Mouse (Mus musculus): ENCODE data around the gene Nup62. TPM values are rescaled to one million over a fixed set of nuclear protein-coding genes. Genes with fewer than 3 reads are reported as not detected.
A peak's percentile ranks its signal among the peaks of the same experiment; 100 is the strongest.

Gene Nup62
- polyA plus RNA-seq (2015; fragmentation: Nextera tagmentation; extraction: Ambion mirVana), result 55.7 and 61.3 TPM in 2 replicates

- peak; percentile 96 for ATAC-seq
- Histone ChIP-seq H3K4me3 (replicated peaks) (peak within 1 kb of the TSS; percentile 90), H3K9ac (replicated peaks) (peak within 1 kb of the TSS; percentile 92), H3K36me3 (peaks cover 5% of the 10 kb centered on the region), H3K4me1 (replicated peaks) (peaks cover 49% of the 10 kb centered on the region), H3K9me3 (no peaks in the 10 kb centered on the region), H3K27ac (peak within 1 kb of the TSS; percentile 93), H3K4me2 (replicated peaks) (peak within 1 kb of the TSS; percentile 83), H3K27me3 (no peaks in the 10 kb centered on the region)
- under 1% methylated on average over 62 of the region's 62 CpGs for WGBS
Measured at GRCm38 (mm10) chr7:44815721-44816469, at the start of gene Nup62, which contains the start of gene Il4i1. TSS of gene Nup62 (plus strand) at chr7:44816088. TSS of gene Il4i1 (plus strand) at chr7:44816387.

GRCm38 (mm10) chr7:44768129-44768528 is 47.8 kb upstream of the Nup62 start:
- Histone ChIP-seq H3K9ac (replicated peaks) (no peak overlapping the region), H3K4me1 (replicated peaks) (no peaks in the 10 kb centered on the region), H3K9me3 (no peaks in the 10 kb centered on the region), H3K36me3 (peaks cover 93% of the 10 kb centered on the region), H3K27me3 (no peaks in the 10 kb centered on the region), H3K4me3 (replicated peaks) (no peak overlapping the region), H3K4me2 (replicated peaks) (no peak overlapping the region), H3K27ac (no peak overlapping the region)
- no peak for ATAC-seq
- WGBS, result 86% methylated on average over 5 of the region's 5 CpGs

GRCm38 (mm10) chr7:44770046-44770578 is 45.8 kb upstream of the Nup62 start:
- Histone ChIP-seq H3K4me2 (replicated peaks) (no peak overlapping the region), H3K4me1 (replicated peaks) (no peaks in the 10 kb centered on the region), H3K36me3 (peaks cover 93% of the 10 kb centered on the region), H3K4me3 (replicated peaks) (no peak overlapping the region), H3K9me3 (no peaks in the 10 kb centered on the region), H3K27me3 (no peaks in the 10 kb centered on the region), H3K9ac (replicated peaks) (no peak overlapping the region; the same call in 1 of the 2 replicates), H3K27ac (no peak overlapping the region)
- WGBS, result 20% methylated on average over 6 of the region's 6 CpGs
- no peak for ATAC-seq

GRCm38 (mm10) chr7:44772591-44773204 is 43.2 kb upstream of the Nup62 start:
- no peak overlapping the region for H3K4me2 ChIP-seq (replicated peaks)
- no peaks in the 10 kb centered on the region for H3K4me1 ChIP-seq (replicated peaks)
- H3K9ac ChIP-seq (replicated peaks), result no peak overlapping the region
- H3K36me3 ChIP-seq, result peaks cover 88% of the 10 kb centered on the region
- ATAC-seq, result no peak
- 89% methylated on average over 8 of the region's 8 CpGs for WGBS
- no peaks in the 10 kb centered on the region for H3K9me3 ChIP-seq
- H3K27me3 ChIP-seq, result no peaks in the 10 kb centered on the region
- no peak overlapping the region for H3K4me3 ChIP-seq (replicated peaks)
- no peak overlapping the region for H3K27ac ChIP-seq

- H3K27me3 ChIP-seq, result no peaks in the 10 kb centered on the region
- ATAC-seq, result no peak
- H3K4me2 ChIP-seq (replicated peaks), result no peak overlapping the region
- WGBS, result 93% methylated on average over 9 of the region's 9 CpGs
- peaks cover 55% of the 10 kb centered on the region for H3K36me3 ChIP-seq
- no peaks in the 10 kb centered on the region for H3K4me1 ChIP-seq (replicated peaks)
- no peaks in the 10 kb centered on the region for H3K9me3 ChIP-seq
- H3K27ac ChIP-seq, result no peak overlapping the region
- H3K4me3 ChIP-seq (replicated peaks), result no peak overlapping the region
- no peak overlapping the region for H3K9ac ChIP-seq (replicated peaks)
Measured at GRCm38 (mm10) chr7:44776849-44777498, 38.9 kb upstream of the Nup62 start.

GRCm38 (mm10) chr7:44780101-44780500 is 35.8 kb upstream of the Nup62 start:
- no peaks in the 10 kb centered on the region for H3K27me3 ChIP-seq
- H3K27ac ChIP-seq, result no peak overlapping the region
- peaks cover 28% of the 10 kb centered on the region for H3K36me3 ChIP-seq
- no peak overlapping the region for H3K4me3 ChIP-seq (replicated peaks)
- WGBS, result 91% methylated on average over 8 of the region's 8 CpGs
- H3K9me3 ChIP-seq, result no peaks in the 10 kb centered on the region
- ATAC-seq, result no peak
- no peak overlapping the region for H3K9ac ChIP-seq (replicated peaks)
- no peak overlapping the region for H3K4me2 ChIP-seq (replicated peaks)
- H3K4me1 ChIP-seq (replicated peaks), result no peaks in the 10 kb centered on the region

- 0 out of 2 replicates have a peak, but pooled peaks cover 6% of the 10 kb centered on the region for H3K9me3 ChIP-seq
- WGBS, result 80% methylated on average over 3 of the region's 3 CpGs
- no peak overlapping the region for H3K4me2 ChIP-seq (replicated peaks)
Measured at GRCm38 (mm10) chr7:44789531-44789930, 26.4 kb upstream of the Nup62 start.

GRCm38 (mm10) chr7:44790066-44790465 is 25.8 kb upstream of the Nup62 start:
- no peaks in the 10 kb centered on the region for H3K36me3 ChIP-seq
- no peak overlapping the region for H3K9ac ChIP-seq (replicated peaks)
- H3K27ac ChIP-seq, result no peak overlapping the region
- 0 out of 2 replicates have a peak, but pooled peaks cover 6% of the 10 kb centered on the region for H3K9me3 ChIP-seq
- WGBS, result 66% methylated on average over 4 of the region's 4 CpGs
- no peak overlapping the region for H3K4me2 ChIP-seq (replicated peaks)
- no peak for ATAC-seq
- no peaks in the 10 kb centered on the region for H3K4me1 ChIP-seq (replicated peaks)
- no peaks in the 10 kb centered on the region for H3K27me3 ChIP-seq
- H3K4me3 ChIP-seq (replicated peaks), result no peak overlapping the region

More at GRCm38 (mm10) chr7:44789531-44789930, 26.4 kb upstream of the Nup62 start:
- Histone ChIP-seq H3K27me3 (no peaks in the 10 kb centered on the region), H3K27ac (no peak overlapping the region), H3K9ac (replicated peaks) (no peak overlapping the region), H3K4me3 (replicated peaks) (no peak overlapping the region), H3K4me1 (replicated peaks) (no peaks in the 10 kb centered on the region), H3K36me3 (no peaks in the 10 kb centered on the region)
- ATAC-seq, result no peak

- Histone ChIP-seq H3K4me1 (replicated peaks) (no peaks in the 10 kb centered on the region), H3K4me2 (replicated peaks) (no peak overlapping the region), H3K27me3 (no peaks in the 10 kb centered on the region), H3K9ac (replicated peaks) (no peak overlapping the region), H3K27ac (no peak overlapping the region), H3K4me3 (replicated peaks) (no peak overlapping the region), H3K9me3 (0 out of 2 replicates have a peak, but pooled peaks cover 9% of the 10 kb centered on the region), H3K36me3 (no peaks in the 10 kb centered on the region)
- 88% methylated on average over 6 of the region's 6 CpGs for WGBS
- no peak for ATAC-seq
Measured at GRCm38 (mm10) chr7:44792781-44793180, 23.1 kb upstream of the Nup62 start.

- H3K4me2 ChIP-seq (replicated peaks), result no peak overlapping the region
- H3K4me1 ChIP-seq (replicated peaks), result no peaks in the 10 kb centered on the region
- no peaks in the 10 kb centered on the region for H3K9me3 ChIP-seq
- 90% methylated on average over 2 of the region's 2 CpGs for WGBS
- peaks cover 5% of the 10 kb centered on the region for H3K36me3 ChIP-seq
- no peak for ATAC-seq
- no peak overlapping the region for H3K4me3 ChIP-seq (replicated peaks)
- H3K27me3 ChIP-seq, result 0 out of 2 replicates have a peak, but pooled peaks cover 3% of the 10 kb centered on the region
- no peak overlapping the region for H3K9ac ChIP-seq (replicated peaks)
- no peak overlapping the region for H3K27ac ChIP-seq
Measured at GRCm38 (mm10) chr7:44808927-44809326, 7.0 kb upstream of the Nup62 start.

GRCm38 (mm10) chr7:44809466-44809865 is 6.4 kb upstream of the Nup62 start:
- H3K4me3 ChIP-seq (replicated peaks), result no peak overlapping the region
- 91% methylated on average over 3 of the region's 3 CpGs for WGBS
- no peak overlapping the region for H3K27ac ChIP-seq
- no peak for ATAC-seq
- H3K36me3 ChIP-seq, result peaks cover 5% of the 10 kb centered on the region
- 0 out of 2 replicates have a peak, but pooled peaks cover 3% of the 10 kb centered on the region for H3K27me3 ChIP-seq
- H3K4me1 ChIP-seq (replicated peaks), result no peaks in the 10 kb centered on the region
- no peak overlapping the region for H3K4me2 ChIP-seq (replicated peaks)
- H3K9ac ChIP-seq (replicated peaks), result no peak overlapping the region
- H3K9me3 ChIP-seq, result no peaks in the 10 kb centered on the region

GRCm38 (mm10) chr7:44810365-44810764 is 5.5 kb upstream of the Nup62 start:
- Histone ChIP-seq H3K36me3 (peaks cover 5% of the 10 kb centered on the region), H3K27ac (no peak overlapping the region), H3K9ac (replicated peaks) (no peak overlapping the region), H3K4me1 (replicated peaks) (peaks cover 7% of the 10 kb centered on the region), H3K4me2 (replicated peaks) (no peak overlapping the region), H3K9me3 (no peaks in the 10 kb centered on the region), H3K4me3 (replicated peaks) (no peak overlapping the region), H3K27me3 (no peaks in the 10 kb centered on the region)
- no peak for ATAC-seq
- 82% methylated on average over 4 of the region's 4 CpGs for WGBS
